Mouse (Mus musculus) erythroid progenitor cell, adult 5-6 weeks (primary cell): Measurements from ENCODE around the gene Ctsw. TPM values are rescaled to one million over a fixed set of nuclear protein-coding genes. Genes with fewer than 3 reads are reported as not detected.

Experiments used
- ATAC-seq: replicated peaks from 2 replicates; pipeline ENCODE4 v1.8.0; 2016; ENCODE audit warnings: moderate number of reproducible peaks, mild to moderate bottlenecking, moderate TSS enrichment, inconsistent platforms; ENCODE audit not compliant: poor library complexity, low FRiP score, severe bottlenecking
- total RNA-seq, 2 experiments: library from RNA; stranded (forward) in 1 of 2; stranded (reverse) in 1 of 2; fragments of 150-400 nt in 1 of 2; fragments of 186-747, 209-891 nt in 1 of 2; gene quantifications; 2 replicates each; pipeline versions ENCODE4 v1.2.3 to v1.2.4; 2015 to 2017; ENCODE audit warnings: low replicate concordance in 2 of 2

The Ctsw gene
- total RNA-seq, 2 experiments from 2014 or later: 6.3 TPM; not detected in 1

- no peak for ATAC-seq
Measured at GRCm38 (mm10) chr19:5466916-5467500, 1.3 kb downstream of the Ctsw start.

GRCm38 (mm10) chr19:5465037-5465436, 3.3 kb downstream of the Ctsw start:
- ATAC-seq: no peak

- no peak for ATAC-seq
Measured at GRCm38 (mm10) chr19:5463791-5464562, 4.3 kb downstream of the Ctsw start.

- ATAC-seq: no peak
Measured at GRCm38 (mm10) chr19:5463212-5463611, 5.1 kb downstream of the Ctsw start.

GRCm38 (mm10) chr19:5461411-5461810, 6.9 kb downstream of the Ctsw start:
- ATAC-seq: no peak

- ATAC-seq: peak; percentile 78
Measured at GRCm38 (mm10) chr19:5460465-5460911, 7.8 kb downstream of the Ctsw start, which contains the start of gene Fibp. Gene Fibp, plus strand, starts transcription at chr19:5460615.

GRCm38 (mm10) chr19:5459896-5460295, 8.4 kb downstream of the Ctsw start:
- ATAC-seq: no peak

GRCm38 (mm10) chr19:5459019-5459418, 9.3 kb downstream of the Ctsw start:
- no peak for ATAC-seq

- no peak for ATAC-seq
Measured at GRCm38 (mm10) chr19:5457746-5458442, 10.4 kb downstream of the Ctsw start, which contains the start of gene Ccdc85b. Gene Ccdc85b, minus strand, starts transcription at chr19:5457894.

GRCm38 (mm10) chr19:5456922-5457745, 11.2 kb downstream of the Ctsw start:
- peak; percentile 91 for ATAC-seq

- no peak for ATAC-seq
Measured at GRCm38 (mm10) chr19:5456241-5456921, 11.9 kb downstream of the Ctsw start.

- ATAC-seq: no peak
Measured at GRCm38 (mm10) chr19:5455568-5455967, 12.7 kb downstream of the Ctsw start.

- ATAC-seq: no peak
Measured at GRCm38 (mm10) chr19:5455037-5455436, 13.3 kb downstream of the Ctsw start.

GRCm38 (mm10) chr19:5451766-5452165, 16.5 kb downstream of the Ctsw start:
- ATAC-seq: no peak

- ATAC-seq: no peak
Measured at GRCm38 (mm10) chr19:5449673-5450072, 18.6 kb downstream of the Ctsw start.

GRCm38 (mm10) chr19:5448354-5449150, 19.8 kb downstream of the Ctsw start:
- ATAC-seq: peak; percentile 56; the same call in 1 of the 2 replicates

- ATAC-seq: peak; percentile 56; the same call in 1 of the 2 replicates
Measured at GRCm38 (mm10) chr19:5447515-5448353, 20.6 kb downstream of the Ctsw start, which contains the start of gene Fosl1. Gene Fosl1, plus strand, starts transcription at chr19:5447547.
